Mouse (Mus musculus) forebrain, embryonic 16.5 days (tissue): Measurements from ENCODE around the gene Rps8. TPM values are rescaled to one million over a fixed set of nuclear protein-coding genes. Genes with fewer than 3 reads are reported as not detected.

ENCODE experiments used
- ATAC-seq: fragments of 200-750 bp; cut with Nextera tagmentation; 2 replicates; pipeline ENCODE4 v1.8.0; 2017; ENCODE audit warnings: mild to moderate bottlenecking, moderate library complexity
- H3K27ac ChIP-seq: fragments of 300-500 bp; sonication (generic); 2 replicates; pipeline ENCODE4 v1.5.1; 2014; ENCODE audit warnings: low read length, control low read depth
- H3K27me3 ChIP-seq: fragments of 300-500 bp; sonication (generic); replicated peaks from 2 replicates; pipeline ENCODE4 v1.6.1; 2014; ENCODE audit warnings: low read length; ENCODE audit not compliant: control insufficient read depth, insufficient read depth
- H3K36me3 ChIP-seq: fragments of 300-500 bp; sonication (generic); 2 replicates; pipeline ENCODE4 v1.6.1; 2014; ENCODE audit not compliant: control insufficient read depth, insufficient read depth
- H3K4me1 ChIP-seq: fragments of 300-500 bp; sonication (generic); replicated peaks from 2 replicates; pipeline ENCODE4 v1.6.1; 2014; ENCODE audit warnings: low read length; ENCODE audit not compliant: control insufficient read depth, insufficient read depth
- H3K4me2 ChIP-seq: fragments of 300-500 bp; sonication (generic); 2 replicates; pipeline ENCODE4 v1.6.1; 2014; ENCODE audit warnings: mild to moderate bottlenecking, low read length, control low read depth
- H3K4me3 ChIP-seq: fragments of 300-500 bp; sonication (generic); replicated peaks from 2 replicates; pipeline ENCODE4 v1.5.1; 2014; ENCODE audit warnings: mild to moderate bottlenecking, low read length, control low read depth
- H3K9ac ChIP-seq: fragments of 300-500 bp; sonication (generic); replicated peaks from 2 replicates; pipeline ENCODE4 v1.6.1; 2014; ENCODE audit warnings: low read depth, low read length, control low read depth
- H3K9me3 ChIP-seq: fragments of 300-500 bp; sonication (generic); 2 replicates; pipeline ENCODE4 v1.6.1; 2016; ENCODE audit warnings: low read length; ENCODE audit not compliant: control insufficient read depth
- WGBS: fragments of 180-500 bp; shearing (Covaris S2); extraction: QIAGEN DNeasy Blood & Tissue Kit; methylation state at CpG from one replicate; pipeline ENCODE4 v1.1.7; 2014; 5-methylcytosine and 5-hydroxymethylcytosine counted together
- polyA plus RNA-seq: library from polyadenylated mRNA; unstranded; fragments of >200 nt; fragmentation: Nextera tagmentation; extraction: Ambion mirVana; gene quantifications from 2 replicates; pipeline ENCODE4 v1.2.1, GENCODE M21; 2015

Gene Rps8
- polyA plus RNA-seq, 1 experiment from 2014 or later: 418 TPM

- Histone ChIP-seq H3K9ac (no peak overlapping the region), H3K36me3 (peaks cover 35% of the 10 kb centered on the region), H3K9me3 (no peaks in the 10 kb centered on the region), H3K4me1 (peaks cover 11% of the 10 kb centered on the region; the same call in 1 of the 2 replicates), H3K4me3 (no peak overlapping the region), H3K4me2 (no peak overlapping the region), H3K27ac (no peak overlapping the region), H3K27me3 (no peaks in the 10 kb centered on the region)
- ATAC-seq: no peak
- WGBS: 88% methylated on average over 6 of the region's 6 CpGs
Observed at GRCm38 (mm10) chr4:117150212-117150733, 5.8 kb downstream of the Rps8 start.

- WGBS: 83% methylated on average over 6 of the region's 6 CpGs
- H3K27ac ChIP-seq: no peak overlapping the region
- H3K9ac ChIP-seq: no peak overlapping the region
- ATAC-seq: no peak
- H3K4me1 ChIP-seq: peaks cover 5% of the 10 kb centered on the region; the same call in 1 of the 2 replicates
- H3K36me3 ChIP-seq: peaks cover 35% of the 10 kb centered on the region
- H3K4me3 ChIP-seq: no peak overlapping the region
- no peaks in the 10 kb centered on the region for H3K27me3 ChIP-seq
- no peaks in the 10 kb centered on the region for H3K9me3 ChIP-seq
- H3K4me2 ChIP-seq: no peak overlapping the region
Observed at GRCm38 (mm10) chr4:117149291-117150211, 6.5 kb downstream of the Rps8 start.

DNA sequence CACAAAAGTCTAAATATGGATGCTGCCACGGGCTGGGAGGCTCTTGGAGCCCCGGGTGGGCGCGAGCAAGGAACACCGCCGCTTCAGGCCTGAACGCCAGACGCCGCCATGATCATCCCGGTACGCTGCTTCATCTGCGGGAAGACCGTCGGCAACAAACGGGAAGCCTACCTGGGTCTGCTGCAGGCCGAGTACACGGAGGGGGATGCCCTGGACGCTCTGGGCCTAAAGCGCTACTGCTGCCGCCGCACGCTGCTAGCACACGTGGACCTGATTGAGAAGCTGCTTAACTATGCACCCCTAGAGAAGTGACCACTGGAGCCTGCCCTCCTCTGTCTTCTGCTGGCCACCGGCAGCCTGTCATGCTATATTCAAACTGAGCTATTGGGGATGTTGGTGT lies 7.2 kb downstream of the Rps8 start:
- 66% methylated on average over 24 of the region's 24 CpGs for WGBS
- no peaks in the 10 kb centered on the region for H3K9me3 ChIP-seq
- no peak overlapping the region for H3K4me3 ChIP-seq
- H3K9ac ChIP-seq: no peak overlapping the region
- H3K27me3 ChIP-seq: no peaks in the 10 kb centered on the region
- peaks cover 32% of the 10 kb centered on the region for H3K36me3 ChIP-seq
- no peak overlapping the region for H3K4me2 ChIP-seq
- peak; percentile 24; the same call in 1 of the 2 replicates for ATAC-seq
- H3K4me1 ChIP-seq: no peaks in the 10 kb centered on the region
- H3K27ac ChIP-seq: no peak overlapping the region

- H3K4me3 ChIP-seq: no peak overlapping the region
- no peak overlapping the region for H3K27ac ChIP-seq
- no peak; the same call in 1 of the 2 replicates for ATAC-seq
- no peaks in the 10 kb centered on the region for H3K27me3 ChIP-seq
- H3K4me1 ChIP-seq: no peaks in the 10 kb centered on the region
- no peaks in the 10 kb centered on the region for H3K9me3 ChIP-seq
- no peak overlapping the region for H3K9ac ChIP-seq
- no peak overlapping the region for H3K4me2 ChIP-seq
- 87% methylated on average over 18 of the region's 18 CpGs for WGBS
- H3K36me3 ChIP-seq: peaks cover 26% of the 10 kb centered on the region
Observed at GRCm38 (mm10) chr4:117148047-117148713, 7.9 kb downstream of the Rps8 start.

DNA sequence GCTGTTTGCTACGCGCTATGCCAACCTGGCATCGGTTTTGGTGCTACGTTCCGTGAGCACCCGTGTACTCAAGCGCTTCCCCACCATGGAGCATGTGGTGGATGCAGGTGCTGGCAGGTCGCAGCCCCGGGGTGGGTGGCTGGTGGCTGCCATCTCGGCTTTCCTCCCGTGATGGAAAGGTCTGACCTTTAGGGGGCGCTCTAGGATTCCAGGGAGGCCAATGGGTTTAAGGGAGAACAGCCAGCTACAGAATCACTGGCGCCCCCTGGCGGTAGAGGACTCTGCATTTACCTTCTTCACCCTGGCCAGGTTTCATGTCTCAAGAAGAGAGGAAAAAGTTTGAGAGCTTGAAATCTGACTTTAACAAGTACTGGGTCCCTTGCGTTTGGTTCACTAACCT lies 9.9 kb downstream of the Rps8 start:
- Histone ChIP-seq H3K9me3 (no peaks in the 10 kb centered on the region), H3K4me2 (no peak overlapping the region), H3K4me3 (no peak overlapping the region), H3K9ac (no peak overlapping the region), H3K27me3 (no peaks in the 10 kb centered on the region), H3K36me3 (peaks cover 10% of the 10 kb centered on the region), H3K27ac (no peak overlapping the region), H3K4me1 (no peaks in the 10 kb centered on the region)
- no peak for ATAC-seq
- WGBS: 27% methylated on average over 15 of the region's 15 CpGs

DNA sequence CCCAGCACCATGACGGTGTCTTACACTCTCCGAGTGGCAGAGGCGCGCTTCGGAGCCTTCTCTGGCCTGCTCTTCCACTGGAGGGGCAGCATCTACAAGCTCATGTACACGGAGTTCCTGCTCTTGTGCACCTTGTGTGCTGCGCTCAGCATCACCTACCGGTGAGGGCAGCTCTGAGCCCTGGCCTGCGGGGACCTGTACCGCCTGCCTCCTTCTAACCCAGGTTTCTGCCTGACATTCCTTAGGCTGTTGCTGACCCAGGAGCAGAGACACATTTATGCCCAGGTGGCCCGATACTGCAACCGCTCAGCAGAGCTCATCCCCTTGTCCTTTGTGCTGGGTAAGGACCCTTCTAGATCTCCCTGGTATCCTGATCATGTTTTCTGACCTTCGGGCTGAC lies 10.8 kb downstream of the Rps8 start:
- Histone ChIP-seq H3K27ac (no peak overlapping the region), H3K4me3 (no peak overlapping the region), H3K27me3 (no peaks in the 10 kb centered on the region), H3K4me1 (no peaks in the 10 kb centered on the region), H3K36me3 (peaks cover under 1% of the 10 kb centered on the region), H3K9me3 (no peaks in the 10 kb centered on the region), H3K4me2 (no peak overlapping the region), H3K9ac (no peak overlapping the region)
- whole genome bisulfite sequencing: 95% methylated on average over 13 of the region's 13 CpGs
- ATAC-seq: no peak

GRCm38 (mm10) chr4:117143023-117143422 lies 13.0 kb downstream of the Rps8 start:
- Histone ChIP-seq H3K4me2 (no peak overlapping the region), H3K9me3 (no peaks in the 10 kb centered on the region), H3K27me3 (no peaks in the 10 kb centered on the region), H3K4me3 (no peak overlapping the region), H3K36me3 (no peaks in the 10 kb centered on the region), H3K4me1 (no peaks in the 10 kb centered on the region), H3K9ac (no peak overlapping the region), H3K27ac (no peak overlapping the region)
- ATAC-seq: no peak
- WGBS: 64% methylated on average over 7 of the region's 7 CpGs

DNA sequence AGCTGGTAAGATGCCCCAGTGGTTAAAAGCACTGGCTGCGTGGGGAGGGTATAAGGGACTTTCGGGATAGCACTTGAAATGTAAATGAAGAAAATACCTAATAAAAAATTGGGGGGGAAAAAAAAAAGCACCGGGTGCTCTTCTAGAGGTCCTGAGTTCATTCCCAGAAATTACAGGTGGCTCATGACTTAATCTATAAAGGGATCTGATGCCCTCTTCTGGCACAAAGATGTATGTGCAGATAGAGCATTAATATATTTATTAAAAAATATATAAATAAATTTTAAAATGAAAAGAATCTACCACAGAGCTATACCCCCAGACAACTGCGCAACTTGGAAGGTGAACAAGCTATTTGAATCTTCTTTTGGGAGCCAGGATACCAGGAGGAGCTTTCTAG lies 15.4 kb downstream of the Rps8 start:
- 30% methylated on average over 4 of the region's 4 CpGs for WGBS
- Histone ChIP-seq H3K9ac (no peak overlapping the region), H3K36me3 (no peaks in the 10 kb centered on the region), H3K27ac (no peak overlapping the region), H3K27me3 (0 out of 2 replicates have a peak, but pooled peaks cover 2% of the 10 kb centered on the region), H3K4me2 (no peak overlapping the region), H3K9me3 (no peaks in the 10 kb centered on the region), H3K4me3 (no peak overlapping the region), H3K4me1 (no peaks in the 10 kb centered on the region)
- ATAC-seq: no peak

DNA sequence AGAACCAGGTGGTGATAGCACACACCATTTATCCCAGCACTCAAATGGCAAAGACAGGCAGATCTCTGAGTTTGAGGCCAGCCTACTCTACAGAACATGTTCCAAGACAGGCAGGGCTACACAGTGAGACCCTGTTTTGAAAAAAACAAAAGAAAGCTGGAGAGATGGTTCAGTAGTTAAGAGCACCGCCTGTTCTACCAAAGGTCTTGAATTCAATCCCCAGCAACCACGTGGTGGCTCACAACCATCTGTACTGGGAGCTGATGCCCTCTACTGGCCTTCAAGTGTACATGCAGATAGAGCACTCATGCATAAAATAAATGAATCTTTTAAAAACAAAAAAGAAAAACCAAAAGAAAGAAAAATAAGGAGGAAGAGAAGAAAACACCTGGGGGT lies 16.8 kb downstream of the Rps8 start:
- peaks cover 2% of the 10 kb centered on the region for H3K4me1 ChIP-seq
- no peaks in the 10 kb centered on the region for H3K36me3 ChIP-seq
- H3K27me3 ChIP-seq: 0 out of 2 replicates have a peak, but pooled peaks cover 4% of the 10 kb centered on the region
- no peak overlapping the region for H3K27ac ChIP-seq
- 0% methylated on average over 2 of the region's 2 CpGs for WGBS
- no peak overlapping the region for H3K9ac ChIP-seq
- H3K4me3 ChIP-seq: no peak overlapping the region
- H3K9me3 ChIP-seq: no peaks in the 10 kb centered on the region
- no peak overlapping the region for H3K4me2 ChIP-seq
- ATAC-seq: no peak
